Mouse (Mus musculus): Measurements from ENCODE around the gene Clca4a. TPM values are rescaled to one million over a fixed set of nuclear protein-coding genes. Genes with fewer than 3 reads are reported as not detected.

The Clca4a gene
- polyA plus RNA-seq (2014; fragmentation: Nextera tagmentation; extraction: Ambion mirVana), result 0.08 TPM in 1 of 2 replicates, not detected in the other

GRCm38 (mm10) chr3:144974945-144975344, at the start of gene Clca4a:
TSS of gene Clca4a (minus strand) at chr3:144975045.
- Histone ChIP-seq H3K9me3 (ENCODE audit: control insufficient read depth, low read length) (no peaks in the 10 kb centered on the region), H3K9ac (ENCODE audit: low read depth, low read length) (no peak within 1 kb of the TSS), H3K4me2 (replicated peaks; ENCODE audit: low read depth, low read length) (no peak within 1 kb of the TSS), H3K27ac (ENCODE audit: low read depth, low read length) (no peak within 1 kb of the TSS), H3K27me3 (ENCODE audit: control insufficient read depth, insufficient read depth, low read length) (no peaks in the 10 kb centered on the region), H3K4me3 (ENCODE audit: low read depth, low read length) (no peak within 1 kb of the TSS), H3K36me3 (ENCODE audit: control insufficient read depth, insufficient read depth, low read length) (no peaks in the 10 kb centered on the region), H3K4me1 (replicated peaks; ENCODE audit: control insufficient read depth, insufficient read depth, low read length) (no peaks in the 10 kb centered on the region)
- ATAC-seq (ENCODE audit: low FRiP score), result no peak
- DNase-seq (ENCODE audit: low spot score), result no peak

DNA sequence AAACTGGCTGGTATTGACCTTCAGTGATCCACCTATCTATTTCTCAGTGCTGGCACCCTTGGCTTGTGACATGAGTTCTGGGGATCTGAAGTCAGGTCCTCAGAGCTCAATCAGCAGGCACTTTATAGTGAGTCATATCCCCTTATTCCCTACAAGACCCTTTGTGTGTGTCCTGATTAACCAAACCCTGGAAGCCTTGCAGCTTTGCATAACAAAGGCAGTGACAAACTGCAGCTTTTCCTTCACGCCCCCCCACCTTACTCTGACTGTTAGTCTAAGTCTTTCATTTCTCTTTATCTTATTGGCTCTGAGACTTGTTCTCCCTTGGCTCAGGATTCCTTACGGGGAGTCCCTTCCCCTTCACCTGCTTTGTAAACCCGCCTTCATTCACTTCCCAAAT, 43.0 kb upstream of the Clca4a start:
- WGBS, result 66% methylated on average over 3 of the region's 3 CpGs
- H3K9me3 ChIP-seq (ENCODE audit: control insufficient read depth, low read length), result no peaks in the 10 kb centered on the region
- H3K4me1 ChIP-seq (replicated peaks; ENCODE audit: control insufficient read depth, insufficient read depth, low read length), result no peaks in the 10 kb centered on the region
- no peak overlapping the region for H3K27ac ChIP-seq (ENCODE audit: low read depth, low read length)
- H3K27me3 ChIP-seq (ENCODE audit: control insufficient read depth, insufficient read depth, low read length), result no peaks in the 10 kb centered on the region
- H3K9ac ChIP-seq (ENCODE audit: low read depth, low read length), result no peak overlapping the region
- no peak for DNase-seq (ENCODE audit: low spot score)
- ATAC-seq (ENCODE audit: low FRiP score), result no peak
- no peak overlapping the region for H3K4me3 ChIP-seq (ENCODE audit: low read depth, low read length)
- no peaks in the 10 kb centered on the region for H3K36me3 ChIP-seq (ENCODE audit: control insufficient read depth, insufficient read depth, low read length)
- no peak overlapping the region for H3K4me2 ChIP-seq (replicated peaks; ENCODE audit: low read depth, low read length)

DNA sequence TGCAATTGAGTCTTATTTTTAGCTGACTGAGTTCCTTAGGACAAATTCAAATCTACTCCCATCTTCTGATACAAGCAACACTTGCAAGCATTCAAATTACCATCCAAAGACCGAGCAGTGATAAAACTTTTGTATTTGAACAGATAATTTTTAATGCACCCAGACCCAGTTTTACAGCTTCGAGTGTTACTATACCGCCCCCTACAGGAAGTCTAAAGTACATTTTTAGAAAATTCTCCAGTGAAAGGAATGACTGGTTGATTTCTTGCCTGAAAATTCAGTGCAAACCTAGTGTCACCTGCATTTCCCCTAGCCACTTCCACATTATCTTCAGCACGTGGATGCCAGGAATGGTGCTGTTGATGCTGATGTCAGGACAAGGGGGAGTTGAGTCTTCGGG, 29.6 kb upstream of the Clca4a start:
- ATAC-seq (ENCODE audit: low FRiP score), result no peak
- H3K27me3 ChIP-seq (ENCODE audit: control insufficient read depth, insufficient read depth, low read length), result no peaks in the 10 kb centered on the region
- H3K4me3 ChIP-seq (ENCODE audit: low read depth, low read length), result no peak overlapping the region
- H3K9me3 ChIP-seq (ENCODE audit: control insufficient read depth, low read length), result no peaks in the 10 kb centered on the region
- no peak overlapping the region for H3K9ac ChIP-seq (ENCODE audit: low read depth, low read length)
- WGBS, result 36% methylated on average over 5 of the region's 5 CpGs
- no peaks in the 10 kb centered on the region for H3K36me3 ChIP-seq (ENCODE audit: control insufficient read depth, insufficient read depth, low read length)
- H3K4me1 ChIP-seq (replicated peaks; ENCODE audit: control insufficient read depth, insufficient read depth, low read length), result no peaks in the 10 kb centered on the region
- no peak overlapping the region for H3K27ac ChIP-seq (ENCODE audit: low read depth, low read length)
- H3K4me2 ChIP-seq (replicated peaks; ENCODE audit: low read depth, low read length), result no peak overlapping the region
- DNase-seq (ENCODE audit: low spot score), result peak; percentile 26

- WGBS, result 68% methylated on average over 1 of the region's 1 CpGs
- DNase-seq (ENCODE audit: low spot score) (no peak), ATAC-seq (ENCODE audit: low FRiP score) (no peak)
- Histone ChIP-seq H3K9me3 (ENCODE audit: control insufficient read depth, low read length) (no peaks in the 10 kb centered on the region), H3K4me3 (ENCODE audit: low read depth, low read length) (no peak overlapping the region), H3K4me1 (replicated peaks; ENCODE audit: control insufficient read depth, insufficient read depth, low read length) (no peaks in the 10 kb centered on the region), H3K4me2 (replicated peaks; ENCODE audit: low read depth, low read length) (no peak overlapping the region), H3K36me3 (ENCODE audit: control insufficient read depth, insufficient read depth, low read length) (no peaks in the 10 kb centered on the region), H3K9ac (ENCODE audit: low read depth, low read length) (no peak overlapping the region), H3K27ac (ENCODE audit: low read depth, low read length) (no peak overlapping the region), H3K27me3 (ENCODE audit: control insufficient read depth, insufficient read depth, low read length) (no peaks in the 10 kb centered on the region)
These were observed 26.1 kb upstream of the Clca4a start for GRCm38 (mm10) chr3:145000912-145001311.

DNA sequence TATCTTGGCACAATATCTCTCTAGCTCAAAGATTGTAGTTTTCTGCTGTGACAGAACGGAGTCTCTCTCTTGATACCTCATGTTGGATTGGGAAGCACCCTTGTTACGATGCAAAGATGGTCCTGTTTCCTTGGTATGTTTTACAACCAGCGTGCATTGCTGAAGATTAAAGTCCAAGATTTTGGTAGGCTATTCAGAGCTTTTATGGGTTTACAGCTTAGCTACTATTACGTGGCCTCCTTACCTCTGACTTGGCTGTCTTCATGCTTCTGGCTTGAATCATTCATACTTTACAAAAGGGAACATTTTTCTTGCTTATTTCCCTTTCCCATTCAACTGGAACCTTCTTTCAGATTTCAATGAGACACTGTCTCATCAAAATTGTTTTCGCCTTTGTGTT, 18.2 kb upstream of the Clca4a start:
- ATAC-seq (ENCODE audit: low FRiP score), result no peak

DNA sequence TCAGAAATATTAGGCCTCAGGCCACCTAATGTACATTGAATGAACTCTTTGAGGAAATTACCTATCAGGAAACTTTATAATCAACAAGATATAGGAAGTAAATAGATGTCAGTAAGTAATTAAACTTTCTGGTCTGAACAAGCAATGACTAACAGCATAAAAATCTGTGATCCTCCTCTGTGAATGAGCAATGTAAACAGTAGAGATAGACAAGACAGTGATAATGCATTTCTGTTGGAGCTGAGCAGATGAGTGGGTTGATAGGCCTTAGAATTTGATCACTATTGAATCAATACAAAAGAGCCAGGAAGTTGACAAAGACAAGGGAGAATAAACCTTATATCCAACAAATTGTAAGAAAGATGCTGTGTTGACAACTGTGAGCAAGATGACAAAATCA, 17.8 kb upstream of the Clca4a start:
- no peak overlapping the region for H3K4me3 ChIP-seq (ENCODE audit: low read depth, low read length)
- ATAC-seq (ENCODE audit: low FRiP score), result no peak
- no peak overlapping the region for H3K27ac ChIP-seq (ENCODE audit: low read depth, low read length)

More for the DNA sequence above, 18.2 kb upstream of the Clca4a start:
- Histone ChIP-seq H3K27ac (ENCODE audit: low read depth, low read length) (no peak overlapping the region), H3K9ac (ENCODE audit: low read depth, low read length) (no peak overlapping the region), H3K4me3 (ENCODE audit: low read depth, low read length) (no peak overlapping the region), H3K4me2 (replicated peaks; ENCODE audit: low read depth, low read length) (no peak overlapping the region), H3K36me3 (ENCODE audit: control insufficient read depth, insufficient read depth, low read length) (no peaks in the 10 kb centered on the region), H3K9me3 (ENCODE audit: control insufficient read depth, low read length) (no peaks in the 10 kb centered on the region), H3K4me1 (replicated peaks; ENCODE audit: control insufficient read depth, insufficient read depth, low read length) (no peaks in the 10 kb centered on the region), H3K27me3 (ENCODE audit: control insufficient read depth, insufficient read depth, low read length) (no peaks in the 10 kb centered on the region)
- DNase-seq (ENCODE audit: low spot score), result no peak
- whole genome bisulfite sequencing, result 87% methylated on average over 5 of the region's 5 CpGs

DNA sequence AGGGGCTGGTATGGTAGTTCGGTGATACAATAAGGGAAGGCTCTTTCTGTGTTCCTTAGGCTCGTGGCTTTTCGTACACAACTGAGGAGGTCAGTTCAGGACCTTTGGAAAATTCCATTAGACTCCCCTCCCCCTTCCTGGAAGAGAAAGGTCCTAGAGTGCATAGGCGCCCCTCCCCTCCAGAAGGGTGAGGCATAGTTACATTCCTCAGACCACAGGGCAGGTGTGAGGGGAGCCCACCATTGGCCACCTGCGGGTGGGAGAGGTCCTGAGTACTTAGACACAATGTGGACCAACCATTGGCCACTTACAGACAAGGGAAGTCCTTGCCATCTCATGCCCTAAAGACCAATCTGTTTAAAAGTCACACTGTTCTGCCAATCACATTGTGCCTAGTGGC, 11.0 kb upstream of the Clca4a start:
- Histone ChIP-seq H3K27ac (ENCODE audit: low read depth, low read length) (no peak overlapping the region), H3K27me3 (ENCODE audit: control insufficient read depth, insufficient read depth, low read length) (no peaks in the 10 kb centered on the region), H3K4me2 (replicated peaks; ENCODE audit: low read depth, low read length) (no peak overlapping the region), H3K4me3 (ENCODE audit: low read depth, low read length) (no peak overlapping the region), H3K9ac (ENCODE audit: low read depth, low read length) (no peak overlapping the region), H3K9me3 (ENCODE audit: control insufficient read depth, low read length) (no peaks in the 10 kb centered on the region), H3K4me1 (replicated peaks; ENCODE audit: control insufficient read depth, insufficient read depth, low read length) (no peaks in the 10 kb centered on the region), H3K36me3 (ENCODE audit: control insufficient read depth, insufficient read depth, low read length) (no peaks in the 10 kb centered on the region)
- ATAC-seq (ENCODE audit: low FRiP score), result no peak; the same call in 1 of the 2 replicates
- no peak for DNase-seq (ENCODE audit: low spot score)
- 77% methylated on average over 5 of the region's 5 CpGs for WGBS

More for the DNA sequence above, 17.8 kb upstream of the Clca4a start:
- no peak overlapping the region for H3K9ac ChIP-seq (ENCODE audit: low read depth, low read length)
- no peak overlapping the region for H3K4me2 ChIP-seq (replicated peaks; ENCODE audit: low read depth, low read length)
- no peaks in the 10 kb centered on the region for H3K4me1 ChIP-seq (replicated peaks; ENCODE audit: control insufficient read depth, insufficient read depth, low read length)
- H3K9me3 ChIP-seq (ENCODE audit: control insufficient read depth, low read length), result no peaks in the 10 kb centered on the region
- H3K27me3 ChIP-seq (ENCODE audit: control insufficient read depth, insufficient read depth, low read length), result no peaks in the 10 kb centered on the region
- no peak for DNase-seq (ENCODE audit: low spot score)
- H3K36me3 ChIP-seq (ENCODE audit: control insufficient read depth, insufficient read depth, low read length), result no peaks in the 10 kb centered on the region

GRCm38 (mm10) chr3:144980551-144980950, 5.7 kb upstream of the Clca4a start:
- 91% methylated on average over 6 of the region's 6 CpGs for WGBS
- no peak overlapping the region for H3K9ac ChIP-seq (ENCODE audit: low read depth, low read length)

DNA sequence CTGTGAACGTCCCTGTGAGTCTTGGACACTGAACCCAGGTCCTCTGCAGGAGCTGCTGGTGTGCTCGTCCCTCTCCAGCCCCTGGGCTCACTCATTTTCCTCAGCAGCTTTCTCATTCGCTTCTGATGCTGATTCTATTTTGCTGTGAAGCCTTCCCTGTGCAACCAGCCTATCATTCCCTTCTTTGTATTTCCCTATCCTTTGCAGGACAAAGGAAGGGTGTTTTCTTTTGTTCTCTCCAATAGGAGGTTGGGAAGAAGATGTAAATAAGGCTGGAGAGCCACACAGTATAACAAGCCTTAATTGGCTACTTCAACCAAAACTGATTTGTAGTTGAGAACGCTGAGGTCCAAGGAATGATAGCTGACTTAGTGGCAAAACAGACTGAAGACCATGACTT, 2.8 kb upstream of the Clca4a start:
- ATAC-seq (ENCODE audit: low FRiP score) (no peak), DNase-seq (ENCODE audit: low spot score) (no peak)
- H3K27ac ChIP-seq (ENCODE audit: low read depth, low read length), result no peak overlapping the region
- no peaks in the 10 kb centered on the region for H3K27me3 ChIP-seq (ENCODE audit: control insufficient read depth, insufficient read depth, low read length)
- no peak overlapping the region for H3K4me3 ChIP-seq (ENCODE audit: low read depth, low read length)
- H3K4me1 ChIP-seq (replicated peaks; ENCODE audit: control insufficient read depth, insufficient read depth, low read length), result no peaks in the 10 kb centered on the region
- H3K4me2 ChIP-seq (replicated peaks; ENCODE audit: low read depth, low read length), result no peak overlapping the region
- no peak overlapping the region for H3K9ac ChIP-seq (ENCODE audit: low read depth, low read length)
- H3K36me3 ChIP-seq (ENCODE audit: control insufficient read depth, insufficient read depth, low read length), result no peaks in the 10 kb centered on the region
- WGBS, result 21% methylated on average over 4 of the region's 4 CpGs
- no peaks in the 10 kb centered on the region for H3K9me3 ChIP-seq (ENCODE audit: control insufficient read depth, low read length)

More at GRCm38 (mm10) chr3:144980551-144980950, 5.7 kb upstream of the Clca4a start:
- Histone ChIP-seq H3K27ac (ENCODE audit: low read depth, low read length) (no peak overlapping the region), H3K9me3 (ENCODE audit: control insufficient read depth, low read length) (no peaks in the 10 kb centered on the region), H3K4me2 (replicated peaks; ENCODE audit: low read depth, low read length) (no peak overlapping the region), H3K4me3 (ENCODE audit: low read depth, low read length) (no peak overlapping the region), H3K36me3 (ENCODE audit: control insufficient read depth, insufficient read depth, low read length) (no peaks in the 10 kb centered on the region), H3K4me1 (replicated peaks; ENCODE audit: control insufficient read depth, insufficient read depth, low read length) (no peaks in the 10 kb centered on the region), H3K27me3 (ENCODE audit: control insufficient read depth, insufficient read depth, low read length) (no peaks in the 10 kb centered on the region)
- ATAC-seq (ENCODE audit: low FRiP score), result no peak
- DNase-seq (ENCODE audit: low spot score), result no peak

All from hindbrain, embryonic 11.5 days (tissue).